Mouse (Mus musculus) ES-Bruce4 (cell line): ENCODE results near the gene Mier3.

ENCODE experiments used
- CTCF ChIP-seq: IDR thresholded peaks from one replicate; pipeline ENCODE4 v1.8.1; 2011; ENCODE audit warnings: low read depth, low read length
- POLR2A ChIP-seq: IDR thresholded peaks from one replicate; pipeline ENCODE4 v1.8.1; 2011; ENCODE audit warnings: low read length; ENCODE audit not compliant: insufficient read depth

- TF ChIP-seq CTCF: no peak
- TF ChIP-seq POLR2A: no peak
These were observed 24.0 kb upstream of the Mier3 start for GRCm38 (mm10) chr13:111656769-111657168.
